Mouse (Mus musculus): ENCODE measurements around the gene Gm45799. TPM values are rescaled to one million over a fixed set of nuclear protein-coding genes. Genes with fewer than 3 reads are reported as not detected.

Gene Gm45799
- 7.7 and 17.8 TPM in 2 replicates for polyA plus RNA-seq (2015; fragmentation: Nextera tagmentation; extraction: Ambion mirVana)

DNA sequence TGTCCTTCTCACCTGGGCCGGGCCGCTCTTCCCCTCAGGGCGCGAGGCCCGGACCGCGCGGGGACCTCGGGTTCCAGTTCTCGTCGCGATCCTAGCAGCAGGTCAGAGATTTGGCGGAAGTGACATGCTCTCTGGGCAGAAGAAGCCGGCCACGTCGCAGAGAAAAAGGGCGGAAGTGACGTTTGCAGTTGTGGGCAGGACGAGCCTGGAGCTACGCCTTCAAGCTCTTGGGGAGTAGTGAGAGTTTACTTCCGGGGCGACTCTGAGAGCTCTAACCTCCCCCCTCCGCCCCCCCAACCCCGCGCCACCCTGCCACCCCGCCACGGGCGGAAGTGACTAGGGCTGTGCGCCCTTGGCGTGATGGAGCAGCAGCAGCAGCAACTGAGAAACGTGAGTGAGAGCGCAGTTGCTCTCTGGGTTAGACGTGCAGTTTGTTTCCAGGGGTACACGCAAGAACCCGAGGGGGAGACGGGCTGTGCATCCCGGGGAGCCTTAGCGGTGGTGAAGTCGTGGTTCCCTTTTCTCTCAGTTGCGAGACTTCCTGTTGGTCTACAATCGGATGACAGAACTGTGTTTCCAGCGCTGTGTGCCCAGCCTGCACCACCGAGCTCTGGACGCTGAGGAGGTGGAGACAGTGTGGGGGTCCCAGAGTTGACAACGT is at the start of gene Gm45799, which contains the start of gene Arfip2:
TSS of gene Gm45799 (plus strand) at position 320 of the 661 bp plus-strand sequence.
TSS of gene Arfip2 (minus strand) at position 184 of the 661 bp plus-strand sequence.
- H3K4me2 ChIP-seq = peak within 1 kb of the TSS; percentile 98
- ATAC-seq = peak; percentile 97
- under 1% methylated on average over 45 of the region's 45 CpGs for WGBS

DNA sequence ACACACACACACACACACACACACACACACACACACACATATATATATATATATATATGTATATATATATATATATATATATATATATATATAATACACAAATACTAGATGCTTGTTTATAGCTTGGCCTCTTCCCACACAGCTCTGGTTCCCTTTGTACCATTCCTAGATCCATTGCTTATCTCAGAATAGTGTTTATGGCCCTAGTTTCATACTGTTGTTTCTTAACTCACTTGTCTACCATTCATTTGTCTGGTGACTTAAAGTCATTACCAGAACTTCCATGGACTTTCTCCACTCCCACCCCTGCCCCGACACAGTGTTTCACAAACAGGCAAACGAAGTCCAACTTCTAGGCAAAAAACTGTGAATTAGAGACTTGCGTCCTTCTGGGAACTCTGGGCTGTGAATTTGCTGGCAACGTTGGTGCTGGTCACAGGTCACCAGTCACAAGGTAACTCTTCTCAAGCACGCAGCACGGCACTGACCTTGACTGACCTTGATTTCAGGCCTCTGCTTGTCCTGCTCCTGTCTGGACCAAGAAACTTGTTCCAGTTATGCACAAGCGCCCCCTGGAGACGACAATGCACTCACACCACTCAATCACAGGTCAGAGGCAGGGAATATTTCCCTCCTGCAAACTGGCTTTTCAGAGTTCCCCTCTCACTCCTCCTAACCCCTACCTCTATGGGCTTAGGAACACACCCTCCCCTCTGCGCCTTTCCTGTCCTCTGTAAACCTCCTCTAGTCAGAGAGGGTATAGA is 37.3 kb upstream of the Gm45799 start:
- WGBS = 32% methylated on average over 9 of the region's 9 CpGs
- Histone ChIP-seq H3K27me3 (no peaks in the 10 kb centered on the region), H3K36me3 (ENCODE audit: poor library complexity, severe bottlenecking) (no peaks in the 10 kb centered on the region), H3K4me1 (no peaks in the 10 kb centered on the region), H3K9me3 (replicated peaks) (0 out of 2 replicates have a peak, but pooled peaks cover 5% of the 10 kb centered on the region), H3K4me3 (no peak overlapping the region), H3K27ac (no peak overlapping the region), H3K9ac (no peak overlapping the region), H3K4me2 (no peak overlapping the region)
- ATAC-seq = peak; percentile 70

More for the DNA sequence above, at the start of gene Gm45799, which contains the start of gene Arfip2:
- Histone ChIP-seq H3K4me1 (peaks cover 22% of the 10 kb centered on the region), H3K9ac (peak within 1 kb of the TSS; percentile 92), H3K4me3 (peak within 1 kb of the TSS; percentile 74), H3K27ac (peak within 1 kb of the TSS; percentile 75), H3K27me3 (no peaks in the 10 kb centered on the region), H3K36me3 (ENCODE audit: poor library complexity, severe bottlenecking) (peaks cover 39% of the 10 kb centered on the region), H3K9me3 (replicated peaks) (no peaks in the 10 kb centered on the region)

DNA sequence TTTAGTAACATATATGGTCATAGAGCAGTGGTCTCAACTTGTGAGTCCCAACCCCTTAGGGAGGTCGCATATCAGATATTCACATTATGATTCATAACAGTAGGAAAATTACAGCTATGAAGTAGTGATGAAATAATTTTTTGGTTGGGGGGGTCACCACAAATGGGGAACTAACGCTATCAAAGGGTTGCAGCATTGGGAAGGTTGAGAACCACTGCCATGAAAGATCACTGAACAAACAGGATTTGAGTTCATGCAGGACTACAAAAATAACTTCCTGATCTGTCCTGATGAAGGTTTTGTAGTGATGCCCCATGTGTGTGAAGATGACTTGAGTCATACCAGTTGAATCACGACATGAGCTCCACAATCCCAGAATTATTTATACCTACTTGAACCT is 31.9 kb upstream of the Gm45799 start:
- 0 out of 2 replicates have a peak, but pooled peaks cover 5% of the 10 kb centered on the region for H3K9me3 ChIP-seq (replicated peaks)
- no peak for ATAC-seq
- no peak overlapping the region for H3K4me3 ChIP-seq
- H3K27me3 ChIP-seq = no peaks in the 10 kb centered on the region
- WGBS = 90% methylated on average over 3 of the region's 3 CpGs
- H3K4me2 ChIP-seq = no peak overlapping the region
- no peaks in the 10 kb centered on the region for H3K4me1 ChIP-seq
- H3K27ac ChIP-seq = no peak overlapping the region
- H3K36me3 ChIP-seq (ENCODE audit: poor library complexity, severe bottlenecking) = peaks cover 42% of the 10 kb centered on the region
- no peak overlapping the region for H3K9ac ChIP-seq

GRCm38 (mm10) chr7:105611767-105612166 is 28.6 kb upstream of the Gm45799 start:
- H3K4me2 ChIP-seq = no peak overlapping the region
- H3K4me3 ChIP-seq = no peak overlapping the region
- ATAC-seq = no peak
- no peak overlapping the region for H3K27ac ChIP-seq
- H3K9me3 ChIP-seq (replicated peaks) = no peaks in the 10 kb centered on the region
- peaks cover 75% of the 10 kb centered on the region for H3K36me3 ChIP-seq (ENCODE audit: poor library complexity, severe bottlenecking)
- H3K9ac ChIP-seq = no peak overlapping the region
- 94% methylated on average over 1 of the region's 1 CpGs for WGBS
- no peaks in the 10 kb centered on the region for H3K4me1 ChIP-seq
- H3K27me3 ChIP-seq = no peaks in the 10 kb centered on the region

GRCm38 (mm10) chr7:105614400-105614799 is 26.0 kb upstream of the Gm45799 start:
- Histone ChIP-seq H3K36me3 (ENCODE audit: poor library complexity, severe bottlenecking) (peaks cover 99% of the 10 kb centered on the region), H3K4me2 (no peak overlapping the region), H3K27me3 (no peaks in the 10 kb centered on the region), H3K9ac (no peak overlapping the region), H3K27ac (no peak overlapping the region), H3K4me3 (no peak overlapping the region), H3K9me3 (replicated peaks) (no peaks in the 10 kb centered on the region), H3K4me1 (no peaks in the 10 kb centered on the region)
- 97% methylated on average over 1 of the region's 1 CpGs for whole genome bisulfite sequencing
- no peak for ATAC-seq

DNA sequence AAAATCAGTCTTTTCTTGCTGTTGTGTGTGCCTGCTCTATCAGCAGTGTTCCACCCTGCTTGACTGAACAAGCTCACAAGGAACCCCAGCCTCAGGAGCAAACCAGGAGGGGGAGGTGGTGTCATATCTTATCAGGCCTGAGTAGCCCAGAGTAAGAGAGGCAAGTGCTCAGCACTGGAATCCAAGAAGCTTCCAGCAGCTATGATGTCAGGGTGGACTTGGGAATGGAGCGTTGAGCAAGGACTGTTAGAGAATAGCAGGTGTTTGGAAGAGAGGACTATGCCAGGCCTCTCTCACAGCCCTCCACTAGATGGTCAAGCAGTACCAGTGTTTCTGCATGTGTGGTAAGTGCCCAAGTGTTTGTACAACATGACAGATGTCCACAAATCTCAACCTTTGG is 24.6 kb upstream of the Gm45799 start:
- no peak overlapping the region for H3K27ac ChIP-seq
- no peak overlapping the region for H3K4me3 ChIP-seq
- ATAC-seq = no peak
- no peak overlapping the region for H3K9ac ChIP-seq
- no peaks in the 10 kb centered on the region for H3K27me3 ChIP-seq
- no peaks in the 10 kb centered on the region for H3K9me3 ChIP-seq (replicated peaks)
- peaks cover 99% of the 10 kb centered on the region for H3K36me3 ChIP-seq (ENCODE audit: poor library complexity, severe bottlenecking)
- H3K4me1 ChIP-seq = no peaks in the 10 kb centered on the region
- WGBS = 76% methylated on average over 1 of the region's 1 CpGs
- no peak overlapping the region for H3K4me2 ChIP-seq

DNA sequence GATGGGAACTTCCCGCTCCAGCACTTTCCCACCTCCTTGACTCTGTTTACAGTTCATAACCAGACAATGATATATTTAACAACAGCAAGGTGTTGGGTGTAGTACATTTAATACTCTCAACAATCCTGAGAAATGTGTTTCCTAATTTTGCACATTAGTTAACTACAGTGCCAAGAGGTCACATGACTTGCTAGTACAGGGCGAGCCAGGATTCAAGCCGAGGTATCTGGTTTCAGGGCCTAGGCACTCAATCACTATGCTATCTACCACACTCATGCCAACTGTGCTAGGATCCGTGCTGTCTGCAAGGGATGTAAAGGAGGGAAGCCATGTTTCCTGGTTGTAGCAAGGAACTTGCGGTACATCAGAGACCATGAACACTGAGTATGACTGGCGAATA is 23.8 kb upstream of the Gm45799 start:
- no peak overlapping the region for H3K4me3 ChIP-seq
- no peaks in the 10 kb centered on the region for H3K4me1 ChIP-seq
- WGBS = 94% methylated on average over 6 of the region's 6 CpGs
- no peak for ATAC-seq
- H3K4me2 ChIP-seq = no peak overlapping the region
- H3K9me3 ChIP-seq (replicated peaks) = no peaks in the 10 kb centered on the region
- H3K27ac ChIP-seq = no peak overlapping the region
- no peaks in the 10 kb centered on the region for H3K27me3 ChIP-seq
- peaks cover 99% of the 10 kb centered on the region for H3K36me3 ChIP-seq (ENCODE audit: poor library complexity, severe bottlenecking)
- no peak overlapping the region for H3K9ac ChIP-seq

DNA sequence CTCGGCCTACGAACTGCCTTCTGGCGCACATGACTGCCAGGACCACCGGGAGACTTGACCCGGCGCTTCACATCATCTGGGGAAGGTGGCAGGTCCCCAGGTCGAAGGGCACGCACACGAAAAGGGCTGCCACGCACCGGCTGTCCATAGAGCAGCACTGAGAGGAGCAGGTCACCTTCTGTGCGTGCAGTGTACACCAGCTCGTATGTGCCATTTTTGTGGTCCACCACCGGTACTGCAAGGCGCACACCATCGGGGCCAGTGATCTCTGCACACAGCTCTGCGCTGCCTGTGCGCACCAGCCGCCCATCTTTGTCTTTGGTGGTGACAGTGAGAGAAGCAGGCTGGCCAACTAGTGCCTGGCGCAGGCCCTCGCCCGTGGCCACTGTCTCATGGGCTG is 22.5 kb upstream of the Gm45799 start:
- peaks cover 99% of the 10 kb centered on the region for H3K36me3 ChIP-seq (ENCODE audit: poor library complexity, severe bottlenecking)
- ATAC-seq = no peak
- 95% methylated on average over 22 of the region's 22 CpGs for WGBS

DNA sequence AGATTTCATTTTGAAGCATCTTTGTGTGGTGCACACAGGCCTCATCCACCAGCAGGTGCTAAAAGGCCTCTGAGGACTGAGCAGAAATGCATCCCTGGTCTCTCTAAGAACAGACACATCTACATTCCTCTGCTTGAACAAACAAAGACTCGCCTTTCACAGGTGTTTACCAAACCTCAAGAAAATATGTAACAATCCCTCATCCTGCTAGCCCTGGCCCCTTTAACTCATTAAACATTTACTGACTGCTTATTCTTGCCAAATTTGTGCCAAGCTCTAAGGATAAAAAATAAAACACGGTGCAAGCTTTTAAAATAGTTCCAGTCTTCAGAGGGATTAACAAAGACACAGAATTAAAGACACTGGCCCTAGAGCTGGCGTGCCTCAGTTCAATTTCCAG is 20.7 kb upstream of the Gm45799 start:
- Histone ChIP-seq H3K27me3 (no peaks in the 10 kb centered on the region), H3K9ac (no peak overlapping the region), H3K36me3 (ENCODE audit: poor library complexity, severe bottlenecking) (peaks cover 99% of the 10 kb centered on the region), H3K9me3 (replicated peaks) (no peaks in the 10 kb centered on the region), H3K4me1 (no peaks in the 10 kb centered on the region), H3K4me3 (no peak overlapping the region), H3K27ac (no peak overlapping the region), H3K4me2 (no peak overlapping the region)
- ATAC-seq = no peak
- WGBS = 77% methylated on average over 3 of the region's 3 CpGs

More for the DNA sequence above, 22.5 kb upstream of the Gm45799 start:
- Histone ChIP-seq H3K9ac (no peak overlapping the region), H3K4me2 (no peak overlapping the region), H3K4me3 (no peak overlapping the region), H3K27me3 (no peaks in the 10 kb centered on the region), H3K27ac (no peak overlapping the region), H3K4me1 (no peaks in the 10 kb centered on the region), H3K9me3 (replicated peaks) (no peaks in the 10 kb centered on the region)

DNA sequence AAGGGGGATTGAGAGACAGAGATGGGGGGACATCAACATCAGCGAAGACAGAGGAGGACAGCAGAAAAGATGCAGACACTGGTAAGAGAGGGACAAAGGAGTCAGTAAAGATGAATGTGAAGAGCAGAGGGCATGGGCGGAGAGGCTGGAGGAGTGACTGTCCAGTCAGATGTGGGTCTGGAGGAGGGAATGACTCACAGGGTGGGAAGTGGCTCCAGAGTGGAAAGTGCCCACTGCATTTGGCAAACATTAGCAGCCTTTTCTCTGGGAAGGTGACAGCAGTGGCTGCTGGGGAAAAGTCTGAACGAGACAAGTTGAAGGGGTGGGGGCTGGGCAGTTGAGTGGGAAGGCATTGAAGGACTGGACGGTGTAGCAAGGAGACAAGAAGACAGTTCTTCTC is 19.3 kb upstream of the Gm45799 start:
- Histone ChIP-seq H3K27ac (no peak overlapping the region), H3K4me3 (no peak overlapping the region), H3K36me3 (ENCODE audit: poor library complexity, severe bottlenecking) (peaks cover 93% of the 10 kb centered on the region), H3K9ac (no peak overlapping the region), H3K4me2 (no peak overlapping the region), H3K27me3 (no peaks in the 10 kb centered on the region), H3K9me3 (replicated peaks) (no peaks in the 10 kb centered on the region), H3K4me1 (no peaks in the 10 kb centered on the region)
- 80% methylated on average over 4 of the region's 4 CpGs for WGBS
- no peak for ATAC-seq

GRCm38 (mm10) chr7:105621646-105622292 is 18.6 kb upstream of the Gm45799 start:
- Histone ChIP-seq H3K27ac (no peak overlapping the region), H3K4me2 (no peak overlapping the region), H3K36me3 (ENCODE audit: poor library complexity, severe bottlenecking) (peaks cover 86% of the 10 kb centered on the region), H3K4me1 (no peaks in the 10 kb centered on the region), H3K4me3 (no peak overlapping the region), H3K9ac (no peak overlapping the region), H3K27me3 (no peaks in the 10 kb centered on the region), H3K9me3 (replicated peaks) (no peaks in the 10 kb centered on the region)
- ATAC-seq = no peak
- WGBS = 86% methylated on average over 8 of the region's 8 CpGs

GRCm38 (mm10) chr7:105625397-105625796 is 15.0 kb upstream of the Gm45799 start:
- no peak overlapping the region for H3K9ac ChIP-seq
- no peak for ATAC-seq
- H3K4me2 ChIP-seq = no peak overlapping the region
- no peaks in the 10 kb centered on the region for H3K27me3 ChIP-seq
- H3K9me3 ChIP-seq (replicated peaks) = no peaks in the 10 kb centered on the region
- peaks cover 19% of the 10 kb centered on the region for H3K4me1 ChIP-seq
- H3K36me3 ChIP-seq (ENCODE audit: poor library complexity, severe bottlenecking) = peaks cover 50% of the 10 kb centered on the region
- no peak overlapping the region for H3K27ac ChIP-seq
- no peak overlapping the region for H3K4me3 ChIP-seq
- 87% methylated on average over 6 of the region's 6 CpGs for WGBS
